24 mouse cellular contexts compared by ENCODE assay signal in genomic region chr11:88057788-88058187, GRCm38 (mm10). TPM values are rescaled to one million over a fixed set of nuclear protein-coding genes. Genes with fewer than 3 reads are reported as not detected.
DNase-seq lines count a peak whose midpoint lies in the region; ATAC-seq and TF ChIP-seq lines count a peak whose summit lies in the region.
"Had no signal": no experiment of that assay in that cellular context is flagged by ENCODE, and none has a peak within 500 bp of the region (broad histone marks: within the 10 kb centered on the region; RNA-seq: fewer than 3 reads in every experiment).

No protein-coding gene starts in this region.

- H3K36me3 ChIP-seq in hindbrain, postnatal 0 days (ENCODE audit: insufficient read depth, low read length), result no peaks in the 10 kb centered on the region
- no peaks in the 10 kb centered on the region for H3K36me3 ChIP-seq in hindbrain, embryonic 11.5 days (ENCODE audit: control insufficient read depth, insufficient read depth, low read length)
- peaks cover 5% of the 10 kb centered on the region for H3K36me3 ChIP-seq in liver, postnatal 0 days (replicated peaks; ENCODE audit: insufficient read depth, low read length)
- H3K36me3 ChIP-seq in liver, embryonic 12.5 days, result peaks cover 18% of the 10 kb centered on the region

- no peak overlapping the region for H3K9ac ChIP-seq in hindbrain, postnatal 0 days (replicated peaks; ENCODE audit: low read length)
- H3K9ac ChIP-seq in hindbrain, embryonic 11.5 days (ENCODE audit: low read depth, low read length), result no peak overlapping the region
- no peak overlapping the region for H3K9ac ChIP-seq in liver, postnatal 0 days (replicated peaks)
- H3K9ac ChIP-seq in liver, embryonic 12.5 days, result no peak overlapping the region
- H3K9ac ChIP-seq: embryonic facial prominence, embryonic 12.5 days; heart, embryonic 15.5 days; hindbrain, embryonic 14.5 days; kidney, embryonic 15.5 days; limb, embryonic 12.5 days; liver, embryonic 13.5 days had no signal

- H3K4me2 ChIP-seq in hindbrain, postnatal 0 days (ENCODE audit: low read depth, low read length), result no peak overlapping the region
- H3K4me2 ChIP-seq in hindbrain, embryonic 11.5 days (replicated peaks; ENCODE audit: low read depth, low read length), result no peak overlapping the region
- no peak overlapping the region for H3K4me2 ChIP-seq in liver, postnatal 0 days (ENCODE audit: low read depth, low read length)
- no peak overlapping the region for H3K4me2 ChIP-seq in liver, embryonic 12.5 days
- H3K4me2 ChIP-seq: embryonic facial prominence, embryonic 12.5 days; heart, embryonic 15.5 days; hindbrain, embryonic 14.5 days; kidney, embryonic 15.5 days; limb, embryonic 12.5 days; liver, embryonic 13.5 days had no signal

- H3K4me1 ChIP-seq in hindbrain, postnatal 0 days (ENCODE audit: insufficient read depth, low read length), result no peaks in the 10 kb centered on the region
- H3K4me1 ChIP-seq in hindbrain, embryonic 11.5 days (replicated peaks; ENCODE audit: control insufficient read depth, insufficient read depth, low read length), result no peaks in the 10 kb centered on the region
- no peaks in the 10 kb centered on the region for H3K4me1 ChIP-seq in liver, postnatal 0 days (ENCODE audit: insufficient read depth)
- peaks cover 4% of the 10 kb centered on the region; the same call in 1 of the 2 replicates for H3K4me1 ChIP-seq in liver, embryonic 12.5 days
- H3K4me1 ChIP-seq: embryonic facial prominence, embryonic 12.5 days; limb, embryonic 12.5 days had no signal

- TF ChIP-seq CTCF in hindbrain, postnatal 0 days (IDR thresholded peaks at IDR 0.05; ENCODE audit: low read depth), result peak; percentile 12; the same call in 1 of the 2 replicates
- peak; percentile 19; the same call in 1 of the 2 replicates for TF ChIP-seq CTCF in liver, postnatal 0 days (IDR thresholded peaks at IDR 0.05; ENCODE audit: low read depth)

- WGBS in hindbrain, postnatal 0 days, result 85% methylated on average over 2 of the region's 2 CpGs
- 68% methylated on average over 2 of the region's 2 CpGs for WGBS in hindbrain, embryonic 11.5 days
- WGBS in liver, postnatal 0 days (ENCODE audit: insufficient replicate concordance), result 72% methylated on average over 2 of the region's 2 CpGs
- 67% methylated on average over 2 of the region's 2 CpGs for WGBS in liver, embryonic 12.5 days (ENCODE audit: insufficient replicate concordance)

- H3K27ac ChIP-seq in hindbrain, postnatal 0 days, result no peak overlapping the region
- H3K27ac ChIP-seq in hindbrain, embryonic 11.5 days (ENCODE audit: low read depth, low read length), result no peak overlapping the region
- no peak overlapping the region for H3K27ac ChIP-seq in liver, postnatal 0 days (ENCODE audit: low read depth)
- no peak overlapping the region for H3K27ac ChIP-seq in liver, embryonic 12.5 days
- H3K27ac ChIP-seq: embryonic facial prominence, embryonic 12.5 days; heart, embryonic 15.5 days; hindbrain, embryonic 14.5 days; kidney, embryonic 15.5 days; limb, embryonic 12.5 days; liver, embryonic 13.5 days; macrophage had no signal

- H3K27me3 ChIP-seq in hindbrain, postnatal 0 days (ENCODE audit: insufficient read depth, low read length), result no peaks in the 10 kb centered on the region
- H3K27me3 ChIP-seq in hindbrain, embryonic 11.5 days (ENCODE audit: control insufficient read depth, insufficient read depth, low read length), result no peaks in the 10 kb centered on the region
- no peaks in the 10 kb centered on the region for H3K27me3 ChIP-seq in liver, postnatal 0 days (ENCODE audit: insufficient read depth, low read length)
- no peaks in the 10 kb centered on the region for H3K27me3 ChIP-seq in liver, embryonic 12.5 days (replicated peaks)
- H3K27me3 ChIP-seq: embryonic facial prominence, embryonic 12.5 days; heart, embryonic 15.5 days; kidney, embryonic 15.5 days; limb, embryonic 12.5 days; liver, embryonic 13.5 days had no signal

- H3K4me3 ChIP-seq in hindbrain, postnatal 0 days (ENCODE audit: low read length), result no peak overlapping the region
- H3K4me3 ChIP-seq in hindbrain, embryonic 11.5 days (ENCODE audit: low read depth, low read length), result no peak overlapping the region
- no peak overlapping the region for H3K4me3 ChIP-seq in liver, postnatal 0 days (ENCODE audit: low read depth, low read length)
- H3K4me3 ChIP-seq in liver, embryonic 12.5 days, result no peak overlapping the region
- H3K4me3 ChIP-seq: embryonic facial prominence, embryonic 12.5 days; heart, embryonic 15.5 days; kidney, embryonic 15.5 days; limb, embryonic 12.5 days; liver, embryonic 13.5 days had no signal

- H3K9me3 ChIP-seq in hindbrain, postnatal 0 days (ENCODE audit: low read length), result no peaks in the 10 kb centered on the region
- no peaks in the 10 kb centered on the region for H3K9me3 ChIP-seq in hindbrain, embryonic 11.5 days (ENCODE audit: control insufficient read depth, low read length)
- no peaks in the 10 kb centered on the region for H3K9me3 ChIP-seq in liver, postnatal 0 days (ENCODE audit: low read length)
- no peaks in the 10 kb centered on the region for H3K9me3 ChIP-seq in liver, embryonic 12.5 days (replicated peaks)
- H3K9me3 ChIP-seq: embryonic facial prominence, embryonic 12.5 days; heart, embryonic 15.5 days; kidney, embryonic 15.5 days; limb, embryonic 12.5 days; liver, embryonic 13.5 days had no signal

- no peak for TF ChIP-seq EP300 in liver, postnatal 0 days (IDR thresholded peaks at IDR 0.05; ENCODE audit: low read depth)

- DNase-seq in hindbrain, postnatal 0 days (ENCODE audit: low spot score), result no peak
- DNase-seq in hindbrain, embryonic 11.5 days (ENCODE audit: low spot score), result no peak
- DNase-seq in liver, postnatal 0 days, result no peak
- DNase-seq in NIH3T3 (ENCODE audit: low read depth), result peak; percentile 26
- DNase-seq in urinary bladder, postnatal 25 days (ENCODE audit: low spot score), result no peak
- no peak for DNase-seq in kidney, adult 8-10 months
- DNase-seq: adrenal gland, postnatal 10 days; B cell, adult 2 months; cerebellum, adult 18-20 months; gastrocnemius, postnatal 36 days; heart, postnatal 36 days; liver, embryonic 13.5 days; right cerebral cortex, adult 18-20 months; thymus, adult 2 months; thymus, postnatal 4 days had no signal

- no peak for ATAC-seq in hindbrain, postnatal 0 days
- no peak for ATAC-seq in hindbrain, embryonic 11.5 days (ENCODE audit: low FRiP score)
- ATAC-seq in liver, postnatal 0 days, result no peak
- no peak for ATAC-seq in liver, embryonic 12.5 days
- ATAC-seq: activated CD4-positive, CD25-positive, alpha-beta regulatory T cell, adult 4 months; midbrain, embryonic 16.5 days had no signal

RNA-seq across cellular contexts. Expression of gene Vezf1, which starts 10.3 kb away (rescaled TPM):
- 32.7 and 33.5 TPM in 2 replicates for total RNA-seq in hindbrain, postnatal 0 days (2014; rRNA removed)
- 29.2 and 31.9 TPM in 2 replicates for polyA plus RNA-seq in hindbrain, postnatal 0 days (2015; fragmentation: Nextera tagmentation; extraction: Ambion mirVana)
- 77.7 and 80.7 TPM in 2 replicates for polyA plus RNA-seq in hindbrain, embryonic 11.5 days (2014; fragmentation: Nextera tagmentation; extraction: Ambion mirVana)
- 6.3 TPM in 2 replicates for polyA plus RNA-seq in liver, postnatal 0 days (2015; fragmentation: Nextera tagmentation; extraction: Ambion mirVana)
- polyA plus RNA-seq in liver, embryonic 12.5 days (2016; fragmentation: Nextera tagmentation; extraction: Ambion mirVana), result 14.6 TPM in 2 replicates

RNA-seq across cellular contexts. Expression of gene Srsf1, which starts 10.6 kb away (rescaled TPM):
- total RNA-seq in hindbrain, postnatal 0 days (2014; rRNA removed), result 277 and 332 TPM in 2 replicates
- polyA plus RNA-seq in hindbrain, postnatal 0 days (2015; fragmentation: Nextera tagmentation; extraction: Ambion mirVana), result 124 and 130 TPM in 2 replicates
- 493 and 503 TPM in 2 replicates for polyA plus RNA-seq in hindbrain, embryonic 11.5 days (2014; fragmentation: Nextera tagmentation; extraction: Ambion mirVana)
- 54.8 and 58.6 TPM in 2 replicates for polyA plus RNA-seq in liver, postnatal 0 days (2015; fragmentation: Nextera tagmentation; extraction: Ambion mirVana)
- polyA plus RNA-seq in liver, embryonic 12.5 days (2016; fragmentation: Nextera tagmentation; extraction: Ambion mirVana), result 272 and 273 TPM in 2 replicates

RNA-seq across cellular contexts. Expression of gene Cuedc1, which starts 40.1 kb away (rescaled TPM):
- total RNA-seq in hindbrain, postnatal 0 days (2014; rRNA removed), result 33.6 and 44.6 TPM in 2 replicates
- 35.8 and 40.9 TPM in 2 replicates for polyA plus RNA-seq in hindbrain, postnatal 0 days (2015; fragmentation: Nextera tagmentation; extraction: Ambion mirVana)
- 17.6 TPM in 2 replicates for polyA plus RNA-seq in hindbrain, embryonic 11.5 days (2014; fragmentation: Nextera tagmentation; extraction: Ambion mirVana)
- polyA plus RNA-seq in liver, postnatal 0 days (2015; fragmentation: Nextera tagmentation; extraction: Ambion mirVana), result 1.2 and 1.6 TPM in 2 replicates
- 3.4 and 4.6 TPM in 2 replicates for polyA plus RNA-seq in liver, embryonic 12.5 days (2016; fragmentation: Nextera tagmentation; extraction: Ambion mirVana)
